Mouse (Mus musculus): ENCODE measurements around the gene Bpifb2. TPM values are rescaled to one million over a fixed set of nuclear protein-coding genes. Genes with fewer than 3 reads are reported as not detected.

Gene Bpifb2
- polyA plus RNA-seq, 1 experiment, result 0.22 TPM

DNA sequence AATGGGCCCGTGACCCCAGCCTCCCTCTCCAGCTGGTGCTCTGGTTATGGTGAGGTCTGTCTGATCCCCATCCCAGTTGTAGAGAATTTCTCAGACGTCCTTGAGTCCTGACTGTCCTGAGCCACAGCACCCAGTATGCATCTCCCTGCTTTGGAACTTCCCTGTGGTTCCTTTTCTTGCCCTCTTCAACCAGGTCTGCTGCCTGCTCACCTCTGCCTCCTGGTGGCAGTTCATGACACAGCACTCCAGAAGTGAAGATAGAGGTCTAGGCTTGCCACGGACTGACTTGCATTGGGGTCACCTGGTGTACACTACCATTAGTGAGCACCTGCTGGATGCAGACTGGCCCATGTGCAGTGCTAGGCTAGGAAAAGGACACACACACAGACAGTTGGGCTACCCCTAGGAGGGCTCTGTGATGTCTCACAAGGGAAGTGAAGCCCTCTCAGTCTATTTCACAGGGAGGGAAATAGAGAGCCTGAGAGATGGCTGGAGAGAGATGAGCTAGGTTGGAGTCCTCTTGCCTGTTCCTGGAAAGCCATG, 55.1 kb downstream of the Bpifb2 start:
- DNase-seq (ENCODE audit: extremely low spot score in 1 of 2, low spot score in 1 of 2), result peak in 1 of 2 experiments; percentile 57

DNA sequence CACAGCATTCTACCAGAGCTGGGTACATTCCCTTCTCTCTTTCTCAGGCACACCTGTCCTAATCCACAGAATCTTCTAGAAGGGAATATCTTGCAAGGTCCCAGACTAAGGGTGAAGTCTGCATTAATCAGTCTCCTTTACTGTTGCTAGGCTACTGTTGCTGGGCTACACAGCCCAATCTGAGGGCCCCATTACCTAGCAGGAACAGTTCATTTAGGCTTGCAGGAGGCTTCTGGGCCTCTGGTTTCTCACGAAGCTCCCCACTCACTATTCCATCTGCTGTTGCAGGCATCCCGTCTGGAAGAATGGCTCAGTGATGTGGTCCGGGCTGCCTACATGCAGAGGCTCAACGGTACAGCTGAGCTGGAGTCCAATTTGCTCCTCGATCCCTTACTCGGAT, 56.3 kb downstream of the Bpifb2 start:
- DNase-seq (ENCODE audit: extremely low spot score in 1 of 2, low spot score in 1 of 2), result no peak

DNA sequence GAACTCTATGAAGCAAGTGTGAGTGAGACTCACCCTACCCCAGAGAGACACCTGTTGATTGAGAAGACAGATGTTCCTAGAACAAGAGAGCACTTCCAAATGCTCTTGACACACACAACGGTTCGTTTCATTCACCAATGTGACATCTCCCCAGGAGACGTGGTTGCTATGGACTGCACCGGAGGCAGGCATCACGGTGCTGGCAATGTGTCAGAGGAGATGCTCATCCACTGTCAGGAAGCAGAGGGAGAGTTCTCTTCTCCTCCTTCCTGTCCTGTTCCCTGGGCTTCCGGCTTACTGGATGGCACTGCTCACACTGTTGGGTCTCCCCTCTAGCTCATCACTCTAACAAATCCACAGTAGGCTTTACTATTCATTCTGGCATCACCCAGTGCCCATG, 58.5 kb downstream of the Bpifb2 start:
- no peak for DNase-seq (ENCODE audit: extremely low spot score in 1 of 2, low spot score in 1 of 2)

DNA sequence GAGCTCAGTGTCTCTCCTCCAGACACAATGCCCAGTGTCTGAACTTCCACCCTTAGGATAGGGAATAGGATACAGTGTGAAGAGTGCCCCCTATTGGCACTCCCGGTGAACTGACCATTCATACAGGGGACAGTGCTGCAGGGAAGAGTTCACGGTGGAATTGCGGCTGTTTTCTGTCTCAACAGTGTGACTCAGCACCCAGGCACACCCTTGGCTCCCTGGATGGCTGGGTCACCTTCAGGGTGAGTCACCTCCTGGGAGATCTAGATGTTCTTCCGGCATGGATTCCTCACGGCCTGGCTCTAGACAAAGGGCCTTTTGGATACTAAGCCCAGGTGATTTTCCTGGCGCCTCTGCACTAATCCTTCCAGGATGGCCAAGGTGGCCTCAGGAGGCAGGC, 60.5 kb downstream of the Bpifb2 start:
- no peak for DNase-seq (ENCODE audit: extremely low spot score in 1 of 2, low spot score in 1 of 2)

DNA sequence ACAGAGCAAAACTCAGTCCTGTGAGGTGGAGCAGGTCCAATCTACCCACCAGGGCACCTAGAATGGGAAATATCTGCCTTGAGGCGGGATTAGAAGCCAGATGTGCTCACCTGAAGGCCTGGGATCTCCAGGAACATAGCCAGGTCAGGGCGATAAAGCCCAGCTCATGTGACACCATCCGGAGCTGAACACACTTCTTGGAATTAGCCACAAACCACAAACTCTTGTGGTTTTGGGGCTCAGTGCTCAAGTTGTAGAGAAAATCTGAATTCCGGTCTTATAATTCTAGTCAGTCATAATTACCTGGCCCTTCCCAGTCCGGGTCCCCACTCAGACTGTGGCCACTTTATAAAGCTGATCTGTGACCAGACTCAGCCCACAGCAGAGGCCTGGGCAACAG, 63.0 kb downstream of the Bpifb2 start, which contains the start of gene Bpifb4:
Bpifb4 (plus strand) TSS at position 370 of the 400 bp plus-strand sequence.
- no peak for DNase-seq (ENCODE audit: extremely low spot score in 1 of 2, low spot score in 1 of 2)

DNA sequence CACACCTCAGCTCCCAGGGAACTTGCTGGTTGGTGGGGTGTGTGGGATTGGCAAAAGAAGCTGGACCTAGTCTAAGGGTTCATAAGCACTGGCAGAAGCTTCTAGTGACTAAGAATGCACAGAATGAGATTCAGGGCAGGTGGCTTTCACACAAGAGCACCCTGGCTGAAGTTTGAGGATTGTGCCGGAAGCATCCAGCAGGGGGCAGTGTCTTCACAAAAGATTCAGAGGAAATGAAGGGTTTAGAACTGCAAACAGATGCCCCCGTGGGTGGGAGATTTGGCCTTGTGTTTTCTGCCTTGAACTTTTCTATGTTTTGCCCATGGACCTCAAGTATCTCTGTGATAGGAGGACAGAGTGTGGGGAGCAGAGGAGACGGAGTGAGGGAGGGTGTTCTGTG, 68.7 kb downstream of the Bpifb2 start:
- DNase-seq (ENCODE audit: extremely low spot score in 1 of 2, low spot score in 1 of 2), result peak in 1 of 2 experiments; percentile 82

DNA sequence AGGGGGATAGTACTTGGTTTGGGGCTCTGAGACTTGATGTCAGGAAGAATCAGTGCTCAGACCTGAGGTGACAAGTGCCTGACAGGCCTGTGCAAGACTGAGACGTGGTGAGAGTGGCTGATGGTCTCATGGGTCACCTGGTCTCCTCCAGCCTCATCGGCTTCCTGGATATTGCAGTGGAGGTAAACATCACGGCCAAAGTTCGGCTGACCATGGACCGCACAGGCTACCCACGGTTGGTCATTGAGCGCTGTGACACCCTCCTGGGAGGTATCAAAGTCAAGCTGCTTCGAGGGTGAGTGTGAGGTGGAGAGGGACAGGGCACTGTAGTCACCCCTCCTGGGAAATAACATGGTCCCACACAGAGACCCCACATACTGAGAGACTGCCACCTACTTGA, 69.7 kb downstream of the Bpifb2 start:
- no peak for DNase-seq (ENCODE audit: extremely low spot score in 1 of 2, low spot score in 1 of 2)

Other genes starting within 250 kb of the Bpifb2 start
- 34.8 and 35.5 TPM in 2 replicates for gene Commd7, start 242.3 kb upstream of the Bpifb2 start, polyA plus RNA-seq (2012; rRNA removed)
- 1.2 and 1.5 TPM in 2 replicates for gene Dnmt3b, start 225.6 kb upstream of the Bpifb2 start, polyA plus RNA-seq (2012; rRNA removed)
- 0.06 and 0.11 TPM in 2 replicates for gene Dnmt3c, start 178.4 kb upstream of the Bpifb2 start, polyA plus RNA-seq (2012; rRNA removed)
- 25.6 and 31.7 TPM in 2 replicates for gene Mapre1, start 133.8 kb upstream of the Bpifb2 start, polyA plus RNA-seq (2012; rRNA removed)
- 0.12 and 0.23 TPM in 2 replicates for gene Efcab8, start 95.1 kb upstream of the Bpifb2 start, polyA plus RNA-seq (2012; rRNA removed)
- not detected in 2 replicates for gene Sun5, start 4.0 kb upstream of the Bpifb2 start, polyA plus RNA-seq (2012; rRNA removed)
- gene Bpifb6, start 25.3 kb downstream of the Bpifb2 start, polyA plus RNA-seq (2012; rRNA removed), result 0.44 and 2.0 TPM in 2 replicates
- gene Bpifb3, start 43.2 kb downstream of the Bpifb2 start, polyA plus RNA-seq (2012; rRNA removed), result 0.04 and 1.5 TPM in 2 replicates
- gene Bpifb4, start 63.2 kb downstream of the Bpifb2 start, polyA plus RNA-seq (2012; rRNA removed), result 1.5 and 9.4 TPM in 2 replicates
- not detected in 2 replicates for gene Bpifa6, start 99.9 kb downstream of the Bpifb2 start, polyA plus RNA-seq (2012; rRNA removed)
- not detected in 2 replicates for gene Bpifa2, start 133.2 kb downstream of the Bpifb2 start, polyA plus RNA-seq (2012; rRNA removed)